Mouse (Mus musculus): ENCODE data around the gene Fgf23. TPM values are rescaled to one million over a fixed set of nuclear protein-coding genes. Genes with fewer than 3 reads are reported as not detected.

Fgf23 gene
- polyA plus RNA-seq, 1 experiment from 2014 or later, result not detected

- no peaks in the 10 kb centered on the region for H3K4me1 ChIP-seq (replicated peaks; ENCODE audit: control insufficient read depth, insufficient read depth)
- DNase-seq (ENCODE audit: low spot score), result no peak
- no peaks in the 10 kb centered on the region for H3K36me3 ChIP-seq (ENCODE audit: control insufficient read depth, insufficient read depth, low read length)
- no peak for ATAC-seq (ENCODE audit: low FRiP score, low TSS enrichment)
- no peak for TF ChIP-seq CTCF (IDR thresholded peaks at IDR 0.05; ENCODE audit: low read depth)
- no peak for TF ChIP-seq EP300 (optimal IDR thresholded peaks at IDR 0.05)
- WGBS, result 72% methylated on average over 4 of the region's 4 CpGs
- no peak overlapping the region for H3K9ac ChIP-seq (ENCODE audit: low read length)
- no peak overlapping the region for H3K27ac ChIP-seq (replicated peaks)
- H3K4me3 ChIP-seq (ENCODE audit: low read depth, low read length), result no peak overlapping the region
- H3K9me3 ChIP-seq (ENCODE audit: control insufficient read depth, low read length), result no peaks in the 10 kb centered on the region
- H3K4me2 ChIP-seq (replicated peaks; ENCODE audit: low read depth), result no peak overlapping the region
- no peaks in the 10 kb centered on the region for H3K27me3 ChIP-seq (ENCODE audit: control insufficient read depth, insufficient read depth, low read length)
Observed at GRCm38 (mm10) chr6:127059975-127060374, 12.7 kb upstream of the Fgf23 start.

DNA sequence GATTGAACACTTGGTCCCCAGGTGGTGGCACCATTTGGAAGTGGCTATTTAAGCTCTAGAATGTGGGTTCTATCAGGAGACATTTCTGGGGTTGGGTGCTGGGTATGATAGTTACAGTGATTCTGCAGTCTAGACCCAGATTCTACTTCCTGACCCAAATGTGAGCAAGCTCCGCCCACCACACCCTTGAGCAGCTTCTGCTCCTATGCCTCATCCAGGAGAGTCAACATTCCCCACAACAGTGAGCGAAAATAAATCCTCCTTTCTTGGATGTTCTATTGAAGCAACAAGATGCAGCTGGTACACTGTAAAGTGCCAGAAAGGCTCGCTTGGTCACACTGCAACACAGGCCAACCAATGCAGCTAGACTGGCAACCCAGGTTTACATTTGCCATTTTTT is 8.8 kb upstream of the Fgf23 start:
- no peak overlapping the region for H3K4me3 ChIP-seq (ENCODE audit: low read depth, low read length)
- H3K27me3 ChIP-seq (ENCODE audit: control insufficient read depth, insufficient read depth, low read length), result no peaks in the 10 kb centered on the region
- H3K9ac ChIP-seq (ENCODE audit: low read length), result no peak overlapping the region
- no peak for ATAC-seq (ENCODE audit: low FRiP score, low TSS enrichment)
- no peaks in the 10 kb centered on the region for H3K4me1 ChIP-seq (replicated peaks; ENCODE audit: control insufficient read depth, insufficient read depth)
- H3K4me2 ChIP-seq (replicated peaks; ENCODE audit: low read depth), result no peak overlapping the region
- 80% methylated on average over 3 of the region's 3 CpGs for WGBS
- H3K9me3 ChIP-seq (ENCODE audit: control insufficient read depth, low read length), result no peaks in the 10 kb centered on the region
- H3K36me3 ChIP-seq (ENCODE audit: control insufficient read depth, insufficient read depth, low read length), result no peaks in the 10 kb centered on the region
- TF ChIP-seq CTCF (IDR thresholded peaks at IDR 0.05; ENCODE audit: low read depth) (no peak), EP300 (optimal IDR thresholded peaks at IDR 0.05) (no peak)
- DNase-seq (ENCODE audit: low spot score), result no peak
- no peak overlapping the region for H3K27ac ChIP-seq (replicated peaks)

- no peaks in the 10 kb centered on the region for H3K4me1 ChIP-seq (replicated peaks; ENCODE audit: control insufficient read depth, insufficient read depth)
- no peaks in the 10 kb centered on the region for H3K27me3 ChIP-seq (ENCODE audit: control insufficient read depth, insufficient read depth, low read length)
- H3K36me3 ChIP-seq (ENCODE audit: control insufficient read depth, insufficient read depth, low read length), result no peaks in the 10 kb centered on the region
- H3K4me2 ChIP-seq (replicated peaks; ENCODE audit: low read depth), result no peak overlapping the region
- no peak overlapping the region for H3K4me3 ChIP-seq (ENCODE audit: low read depth, low read length)
- no peaks in the 10 kb centered on the region for H3K9me3 ChIP-seq (ENCODE audit: control insufficient read depth, low read length)
- ATAC-seq (ENCODE audit: low FRiP score, low TSS enrichment) (no peak), DNase-seq (ENCODE audit: low spot score) (no peak)
- no peak overlapping the region for H3K9ac ChIP-seq (ENCODE audit: low read length)
- WGBS, result 9% methylated on average over 14 of the region's 14 CpGs
- TF ChIP-seq CTCF (IDR thresholded peaks at IDR 0.05; ENCODE audit: low read depth) (no peak), EP300 (optimal IDR thresholded peaks at IDR 0.05) (no peak)
- no peak overlapping the region for H3K27ac ChIP-seq (replicated peaks)
Observed at GRCm38 (mm10) chr6:127064815-127065214, 7.9 kb upstream of the Fgf23 start.

DNA sequence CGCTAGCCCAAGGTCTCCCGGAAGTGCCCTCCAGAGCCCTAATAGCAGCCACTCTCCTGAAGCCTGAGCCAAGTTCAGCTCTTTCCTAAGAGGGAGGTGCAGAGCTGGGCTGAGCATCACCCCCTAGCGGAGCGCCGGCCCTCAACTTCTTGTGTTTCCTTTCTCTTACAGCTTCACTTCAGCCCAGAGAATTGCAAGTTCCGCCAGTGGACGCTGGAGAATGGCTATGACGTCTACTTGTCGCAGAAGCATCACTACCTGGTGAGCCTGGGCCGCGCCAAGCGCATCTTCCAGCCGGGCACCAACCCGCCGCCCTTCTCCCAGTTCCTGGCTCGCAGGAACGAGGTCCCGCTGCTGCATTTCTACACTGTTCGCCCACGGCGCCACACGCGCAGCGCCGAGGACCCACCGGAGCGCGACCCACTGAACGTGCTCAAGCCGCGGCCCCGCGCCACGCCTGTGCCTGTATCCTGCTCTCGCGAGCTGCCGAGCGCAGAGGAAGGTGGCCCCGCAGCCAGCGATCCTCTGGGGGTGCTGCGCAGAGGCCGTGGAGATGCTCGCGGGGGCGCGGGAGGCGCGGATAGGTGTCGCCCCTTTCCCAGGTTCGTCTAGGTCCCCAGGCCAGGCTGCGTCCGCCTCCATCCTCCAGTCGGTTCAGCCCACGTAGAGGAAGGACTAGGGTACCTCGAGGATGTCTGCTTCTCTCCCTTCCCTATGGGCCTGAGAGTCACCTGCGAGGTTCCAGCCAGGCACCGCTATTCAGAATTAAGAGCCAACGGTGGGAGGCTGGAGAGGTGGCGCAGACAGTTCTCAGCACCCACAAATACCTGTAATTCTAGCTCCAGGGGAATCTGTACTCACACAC is 7.4 kb downstream of the Fgf23 start:
- DNase-seq (ENCODE audit: low spot score) (peak; percentile 62), ATAC-seq (ENCODE audit: low FRiP score, low TSS enrichment) (peak; percentile 72; the same call in 1 of the 2 replicates)
- Histone ChIP-seq H3K36me3 (ENCODE audit: control insufficient read depth, insufficient read depth, low read length) (no peaks in the 10 kb centered on the region), H3K4me2 (replicated peaks; ENCODE audit: low read depth) (peak overlapping the region; percentile 78), H3K27me3 (ENCODE audit: control insufficient read depth, insufficient read depth, low read length) (no peaks in the 10 kb centered on the region), H3K4me1 (replicated peaks; ENCODE audit: control insufficient read depth, insufficient read depth) (no peaks in the 10 kb centered on the region), H3K9ac (ENCODE audit: low read length) (peak overlapping the region; percentile 43; the same call in 1 of the 2 replicates), H3K4me3 (ENCODE audit: low read depth, low read length) (peak overlapping the region; percentile 51), H3K9me3 (ENCODE audit: control insufficient read depth, low read length) (no peaks in the 10 kb centered on the region), H3K27ac (replicated peaks) (no peak overlapping the region)
- TF ChIP-seq EP300 (optimal IDR thresholded peaks at IDR 0.05), result no peak
- TF ChIP-seq CTCF (IDR thresholded peaks at IDR 0.05; ENCODE audit: low read depth), result peak; percentile 73
- 1% methylated on average over 55 of the region's 59 CpGs for WGBS

- H3K4me1 ChIP-seq (replicated peaks; ENCODE audit: control insufficient read depth, insufficient read depth), result no peaks in the 10 kb centered on the region
- no peak for TF ChIP-seq EP300 (optimal IDR thresholded peaks at IDR 0.05)
- TF ChIP-seq CTCF (IDR thresholded peaks at IDR 0.05; ENCODE audit: low read depth), result no peak
- DNase-seq (ENCODE audit: low spot score) (no peak), ATAC-seq (ENCODE audit: low FRiP score, low TSS enrichment) (no peak)
- no peak overlapping the region for H3K9ac ChIP-seq (ENCODE audit: low read length)
- H3K4me3 ChIP-seq (ENCODE audit: low read depth, low read length), result no peak overlapping the region
- WGBS, result 80% methylated on average over 6 of the region's 6 CpGs
- H3K4me2 ChIP-seq (replicated peaks; ENCODE audit: low read depth), result no peak overlapping the region
- H3K27me3 ChIP-seq (ENCODE audit: control insufficient read depth, insufficient read depth, low read length), result no peaks in the 10 kb centered on the region
- H3K36me3 ChIP-seq (ENCODE audit: control insufficient read depth, insufficient read depth, low read length), result no peaks in the 10 kb centered on the region
- no peak overlapping the region for H3K27ac ChIP-seq (replicated peaks)
- no peaks in the 10 kb centered on the region for H3K9me3 ChIP-seq (ENCODE audit: control insufficient read depth, low read length)
Observed at GRCm38 (mm10) chr6:127081820-127082219, 9.1 kb downstream of the Fgf23 start.

DNA sequence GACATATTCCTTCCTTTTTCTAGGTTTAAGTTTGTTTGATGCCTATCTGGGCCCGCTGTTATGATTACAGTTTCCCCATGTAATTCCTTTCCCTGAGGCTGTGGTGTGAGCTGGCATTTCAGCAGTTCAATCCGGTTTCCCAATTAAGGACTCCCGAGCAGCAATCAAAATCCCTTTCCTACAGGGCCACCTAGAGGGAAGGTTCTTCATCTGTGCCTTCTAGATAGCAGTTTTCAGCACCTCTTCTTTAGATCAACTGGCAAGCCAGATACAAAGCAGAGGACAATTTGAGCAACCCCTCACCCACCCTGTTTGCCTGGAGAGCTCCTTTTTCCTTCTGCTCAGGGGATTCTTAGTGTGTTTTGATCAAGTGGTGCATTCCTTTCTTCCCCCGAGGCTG is 14.0 kb downstream of the Fgf23 start:
- Histone ChIP-seq H3K4me2 (replicated peaks; ENCODE audit: low read depth) (no peak overlapping the region), H3K4me1 (replicated peaks; ENCODE audit: control insufficient read depth, insufficient read depth) (no peaks in the 10 kb centered on the region), H3K9me3 (ENCODE audit: control insufficient read depth, low read length) (no peaks in the 10 kb centered on the region), H3K9ac (ENCODE audit: low read length) (no peak overlapping the region), H3K36me3 (ENCODE audit: control insufficient read depth, insufficient read depth, low read length) (peaks cover 8% of the 10 kb centered on the region; the same call in 1 of the 2 replicates), H3K4me3 (ENCODE audit: low read depth, low read length) (no peak overlapping the region), H3K27ac (replicated peaks) (no peak overlapping the region), H3K27me3 (ENCODE audit: control insufficient read depth, insufficient read depth, low read length) (no peaks in the 10 kb centered on the region)
- 56% methylated on average over 4 of the region's 4 CpGs for WGBS
- ATAC-seq (ENCODE audit: low FRiP score, low TSS enrichment) (no peak), DNase-seq (ENCODE audit: low spot score) (no peak)
- TF ChIP-seq CTCF (IDR thresholded peaks at IDR 0.05; ENCODE audit: low read depth), result peak; percentile 46; the same call in 1 of the 2 replicates
- no peak for TF ChIP-seq EP300 (optimal IDR thresholded peaks at IDR 0.05)

Data from stomach, postnatal 0 days (tissue).